Mouse (Mus musculus): ENCODE results near the gene Map6.
A peak's percentile ranks its signal among the peaks of the same experiment; 100 is the strongest.

Map6 gene

GRCm38 (mm10) chr7:99267251-99267896 lies at the start of gene Map6:
Gene Map6, plus strand, starts transcription at chr7:99267447.
- peak; percentile 51 for DNase-seq

- peak; percentile 48 for DNase-seq
Observed at GRCm38 (mm10) chr7:99224225-99224624, 43.0 kb upstream of the Map6 start.

DNA sequence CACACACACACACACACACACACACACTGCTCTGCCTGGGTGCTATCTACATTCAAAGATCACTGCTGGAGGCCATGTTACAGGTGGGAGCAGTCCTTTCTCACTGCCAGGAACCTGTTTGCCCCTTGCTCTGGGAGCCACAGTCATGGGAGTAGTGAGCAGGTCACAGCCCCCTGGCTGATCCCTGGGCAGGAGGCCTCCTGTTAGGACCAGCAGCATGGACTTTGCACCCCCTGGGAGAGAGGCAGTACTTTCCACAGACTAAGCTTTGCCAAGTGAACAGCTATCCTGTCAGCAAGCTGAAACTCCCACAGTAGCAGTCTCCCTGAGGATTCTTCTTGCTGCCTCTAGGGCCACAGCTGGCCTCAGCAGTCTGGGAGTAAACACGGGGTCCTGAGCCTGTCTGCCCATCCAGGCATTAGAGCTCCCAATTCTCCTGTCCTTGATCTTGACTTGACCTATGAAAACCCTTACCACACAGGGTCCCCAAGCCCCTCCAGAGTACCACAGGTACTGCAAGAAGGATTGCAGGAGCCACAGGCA lies 42.5 kb upstream of the Map6 start:
- DNase-seq: no peak

GRCm38 (mm10) chr7:99225421-99225820 lies 41.8 kb upstream of the Map6 start:
- no peak for DNase-seq

DNA sequence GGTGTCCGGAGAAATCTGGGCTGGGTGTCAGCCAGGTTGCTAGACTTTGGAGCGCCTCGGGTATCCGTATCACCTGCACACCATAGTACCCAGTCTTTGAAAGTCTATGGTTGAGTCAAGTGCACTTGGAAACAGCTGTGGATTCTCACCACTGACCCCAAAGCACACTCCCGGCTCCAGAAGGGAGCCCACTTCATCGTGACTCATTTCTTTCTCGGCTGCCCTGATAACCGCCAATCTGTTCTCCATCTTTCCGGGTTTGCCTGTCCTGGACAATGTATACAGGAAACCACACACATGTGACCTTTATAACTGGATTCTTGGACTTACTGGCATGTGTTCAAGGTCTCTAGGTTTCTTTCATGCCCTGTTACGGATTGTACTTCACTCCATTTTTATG lies 40.6 kb upstream of the Map6 start:
- no peak for DNase-seq

DNA sequence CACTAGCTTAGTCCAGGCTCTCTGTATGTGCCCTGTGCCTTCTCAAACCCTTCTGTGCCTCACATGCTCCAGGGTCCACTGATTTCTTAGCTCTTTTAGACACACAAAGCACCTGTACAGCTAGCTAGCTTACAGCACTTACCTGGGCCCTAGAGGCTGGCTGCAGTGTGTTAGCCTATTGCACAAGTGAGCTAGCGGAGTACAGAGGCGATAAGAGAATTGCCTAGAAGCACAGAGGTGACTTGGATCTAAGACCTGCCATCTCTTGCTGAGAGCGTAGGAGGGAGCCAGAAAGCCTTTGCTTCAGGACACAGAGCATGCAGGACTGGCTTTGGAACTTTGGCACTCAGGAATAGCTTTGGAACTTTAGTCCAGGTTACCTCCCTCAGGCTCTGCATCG lies 40.0 kb upstream of the Map6 start:
- no peak for DNase-seq

DNA sequence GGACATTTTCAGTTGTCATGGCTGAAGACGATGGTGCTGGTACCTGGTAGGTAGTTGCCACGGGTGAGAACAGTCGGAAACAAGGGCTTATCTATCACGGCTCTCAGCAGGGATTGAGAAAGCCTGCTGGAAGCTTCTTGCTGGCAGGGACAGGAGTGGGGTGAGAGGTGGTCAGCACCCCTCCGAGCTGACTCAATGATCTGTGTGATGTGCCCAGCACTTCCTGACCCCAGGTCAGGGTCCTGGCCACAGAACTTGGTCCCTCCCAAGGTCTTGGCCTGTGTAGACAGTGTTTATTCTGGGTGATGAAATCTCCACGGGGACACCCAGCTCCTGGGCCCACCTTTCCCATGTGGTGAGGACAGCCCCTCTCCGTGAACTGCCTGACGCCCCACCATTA lies 38.4 kb upstream of the Map6 start:
- DNase-seq: no peak

DNA sequence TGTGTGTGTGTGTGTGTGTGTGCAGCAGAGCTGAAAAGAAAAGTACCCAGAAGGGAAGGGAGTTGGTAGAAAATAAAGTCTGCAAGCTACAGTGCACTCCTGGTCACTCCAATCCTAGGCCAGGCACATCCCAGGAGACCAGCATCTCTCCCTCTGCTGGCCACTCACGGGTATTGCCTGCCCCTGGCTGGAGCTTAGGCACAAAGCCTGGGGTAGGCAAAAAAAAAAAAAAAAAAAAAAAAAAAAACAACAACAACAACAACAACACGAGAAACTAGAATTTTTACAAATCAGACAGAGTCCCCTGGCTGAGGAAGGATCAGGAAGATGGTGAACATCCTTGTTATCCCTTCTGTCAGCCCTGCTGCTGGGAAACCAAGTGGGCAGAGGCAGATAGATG lies 37.8 kb upstream of the Map6 start:
- DNase-seq: peak; percentile 40

GRCm38 (mm10) chr7:99230061-99230747 lies 37.0 kb upstream of the Map6 start:
- no peak for DNase-seq

- peak; percentile 48 for DNase-seq
Observed at GRCm38 (mm10) chr7:99232571-99232970, 34.7 kb upstream of the Map6 start.

DNA sequence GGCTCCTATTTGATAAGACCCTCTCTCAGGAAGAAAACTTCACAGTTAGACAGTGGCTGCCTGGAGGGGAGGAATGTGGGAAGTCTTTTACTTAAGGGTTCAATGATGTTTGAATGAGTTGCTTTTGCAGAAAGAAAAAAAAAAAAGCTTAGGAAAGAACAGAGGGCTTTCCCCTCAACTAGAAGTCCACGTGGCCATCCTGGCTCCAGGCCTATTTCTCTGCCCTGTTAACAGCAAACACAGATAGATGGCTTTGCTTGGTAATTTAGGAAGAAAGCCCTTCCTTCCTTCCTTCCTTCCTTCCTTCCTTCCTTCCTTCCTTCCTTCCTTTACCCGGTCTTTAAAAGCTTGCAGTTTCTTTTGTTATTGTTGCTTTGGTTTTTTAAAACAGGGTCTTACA lies 32.3 kb upstream of the Map6 start:
- no peak for DNase-seq

GRCm38 (mm10) chr7:99235657-99236056 lies 31.6 kb upstream of the Map6 start:
- DNase-seq: no peak

DNA sequence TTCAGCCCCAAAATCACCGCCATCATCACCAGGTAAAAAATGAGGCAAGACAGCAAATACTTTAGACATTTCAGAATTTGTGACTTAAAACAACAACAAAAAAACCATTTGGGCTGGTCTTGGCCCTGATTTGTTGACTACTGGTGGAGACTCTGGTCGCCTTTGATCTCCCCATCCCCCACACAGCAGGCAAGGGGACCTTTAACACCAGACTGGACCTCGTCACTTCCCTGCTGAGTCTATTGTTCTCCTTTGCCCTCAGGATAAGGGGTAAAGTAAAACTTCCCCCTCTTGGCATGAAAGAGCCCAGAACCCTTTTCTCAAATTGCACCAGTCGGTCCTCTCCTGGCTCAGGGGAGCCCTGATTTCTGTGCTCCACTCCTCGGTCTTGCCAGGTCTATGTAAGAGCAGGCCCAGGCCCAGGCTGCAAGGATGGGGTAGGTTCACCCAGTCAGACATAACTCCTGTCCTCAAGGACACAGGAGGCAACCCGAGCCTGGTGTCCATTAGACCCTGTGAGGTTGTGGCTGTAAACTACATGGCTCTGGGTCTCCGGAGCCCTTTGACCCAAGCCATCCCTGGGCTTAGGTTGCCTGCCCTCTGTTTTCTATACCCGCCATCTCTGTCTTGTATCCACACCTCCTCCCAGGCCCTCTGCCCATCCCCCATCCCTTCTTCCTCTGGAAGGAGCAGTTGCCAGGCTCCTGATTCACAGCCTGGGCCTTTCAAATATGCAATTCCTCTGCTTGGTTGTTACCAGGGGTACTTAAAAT lies 30.2 kb upstream of the Map6 start:
- DNase-seq: no peak

DNA sequence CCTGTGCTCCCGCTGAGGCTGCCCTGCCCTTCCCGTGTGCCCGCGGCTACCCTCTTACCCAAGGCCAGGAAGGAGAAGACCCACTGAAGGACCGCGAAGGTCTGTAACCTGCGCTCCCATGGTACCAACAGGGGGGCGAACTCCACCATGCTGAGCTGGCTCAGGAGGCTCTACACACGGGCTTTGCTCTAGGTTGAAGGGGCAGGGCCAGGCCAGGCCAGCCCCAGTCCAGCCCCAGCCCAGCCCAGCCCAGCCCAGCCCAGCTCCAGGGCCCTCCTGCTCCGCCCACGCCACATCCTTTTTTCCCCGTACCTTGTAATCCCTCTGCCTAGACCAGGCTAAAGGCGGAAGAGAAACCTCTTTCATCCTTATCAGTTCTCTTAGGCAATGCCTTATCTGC lies 28.8 kb upstream of the Map6 start, which contains the start of gene Mogat2:
Mogat2 (minus strand) TSS at position 203 of the 400 bp plus-strand sequence.
- no peak for DNase-seq

DNA sequence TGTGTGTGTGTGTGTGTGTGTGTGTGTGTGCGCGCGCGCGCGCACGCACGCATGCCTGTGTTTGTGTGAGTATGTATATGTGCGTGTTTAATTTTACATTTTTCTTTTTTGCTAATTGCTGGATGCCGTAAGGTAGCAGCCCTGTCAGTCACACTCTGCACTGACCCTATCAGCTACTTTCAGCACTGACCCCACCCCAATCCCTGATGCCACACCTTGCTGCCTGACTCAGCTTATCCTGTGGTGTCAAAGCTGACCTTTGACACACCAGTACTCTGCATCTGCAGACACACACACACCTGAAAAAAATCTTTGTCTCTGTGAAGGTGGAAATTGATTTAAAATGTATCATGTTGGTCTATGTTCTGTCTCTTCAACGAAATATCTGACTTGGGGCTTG lies 25.1 kb upstream of the Map6 start:
- DNase-seq: no peak

DNA sequence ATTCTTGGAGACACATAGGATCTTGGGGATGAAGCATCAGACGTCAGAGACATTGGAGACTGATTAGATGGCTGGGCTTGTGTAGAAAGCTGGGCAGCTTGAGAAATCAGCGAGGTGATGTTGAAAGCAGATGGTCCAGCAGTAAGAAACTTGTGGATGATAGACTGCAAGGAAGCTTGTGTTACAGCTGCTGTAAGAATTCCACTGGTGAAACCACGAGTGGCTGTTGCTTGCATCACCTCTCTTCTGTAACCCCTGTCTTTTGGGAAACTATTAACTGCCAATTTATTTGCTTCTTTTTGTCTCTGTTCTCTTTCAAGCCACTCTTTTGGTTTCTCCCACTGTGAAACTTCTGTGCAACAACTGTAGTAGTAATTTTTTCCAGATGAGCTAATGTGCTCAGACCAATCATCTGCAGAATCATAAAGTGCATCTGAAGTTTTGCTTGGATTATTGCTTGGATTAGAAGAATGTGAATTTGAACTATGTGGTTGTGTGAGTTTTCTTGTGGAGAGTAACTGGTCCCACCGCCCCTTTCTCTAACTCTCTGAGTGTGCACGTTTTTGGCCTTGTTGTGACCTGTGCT lies 19.0 kb upstream of the Map6 start:
- no peak for DNase-seq

DNA sequence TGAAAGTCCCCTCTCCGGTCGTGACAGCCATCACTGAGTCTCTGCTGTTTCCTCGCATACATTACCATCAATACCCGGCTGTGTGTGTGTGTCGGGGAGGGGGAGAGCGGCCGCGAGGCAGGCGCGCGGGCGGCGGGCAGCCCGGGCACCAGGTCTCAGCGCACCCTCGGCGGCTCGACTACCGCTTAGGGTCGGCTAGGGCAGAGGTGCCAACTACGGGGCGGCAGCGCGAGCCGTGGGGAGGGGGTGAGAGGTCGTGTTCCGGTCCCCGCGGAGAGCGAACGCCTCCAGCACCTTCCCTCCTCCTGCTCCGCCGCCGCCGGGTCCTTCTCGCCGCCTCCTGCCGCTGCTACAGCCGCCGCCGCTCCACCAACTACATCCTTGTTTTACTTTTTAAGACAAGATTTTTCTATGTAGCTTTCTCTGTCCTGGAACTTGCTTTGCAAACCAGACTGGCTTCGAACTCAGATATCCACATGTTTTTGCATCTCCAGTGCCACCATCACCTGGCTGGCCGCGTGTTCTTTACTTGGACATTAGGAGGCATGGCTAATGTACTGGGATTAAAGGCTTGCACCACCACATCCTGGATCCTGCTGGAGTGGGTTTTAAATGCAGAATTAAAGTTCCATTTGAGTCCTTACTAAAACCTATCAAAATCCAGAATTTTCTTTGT lies 18.2 kb upstream of the Map6 start:
- peak; percentile 60 for DNase-seq

DNA sequence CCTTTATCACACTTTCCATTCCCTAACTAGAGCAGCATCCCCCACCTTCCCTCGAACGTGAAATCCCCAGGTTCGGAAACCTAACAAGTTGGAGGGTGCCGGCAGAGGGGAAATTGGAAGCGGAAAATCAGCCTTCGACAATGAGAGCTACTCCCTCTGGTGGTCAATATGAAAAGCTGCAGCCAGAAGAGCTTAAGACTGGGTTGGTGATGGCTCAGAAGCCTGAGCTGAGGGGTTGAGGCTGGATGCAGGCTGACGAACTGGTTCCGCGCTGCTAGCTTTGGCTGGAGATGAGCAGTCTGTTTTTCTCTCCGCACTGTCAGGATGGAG lies 17.7 kb upstream of the Map6 start:
- DNase-seq: peak; percentile 42

DNA sequence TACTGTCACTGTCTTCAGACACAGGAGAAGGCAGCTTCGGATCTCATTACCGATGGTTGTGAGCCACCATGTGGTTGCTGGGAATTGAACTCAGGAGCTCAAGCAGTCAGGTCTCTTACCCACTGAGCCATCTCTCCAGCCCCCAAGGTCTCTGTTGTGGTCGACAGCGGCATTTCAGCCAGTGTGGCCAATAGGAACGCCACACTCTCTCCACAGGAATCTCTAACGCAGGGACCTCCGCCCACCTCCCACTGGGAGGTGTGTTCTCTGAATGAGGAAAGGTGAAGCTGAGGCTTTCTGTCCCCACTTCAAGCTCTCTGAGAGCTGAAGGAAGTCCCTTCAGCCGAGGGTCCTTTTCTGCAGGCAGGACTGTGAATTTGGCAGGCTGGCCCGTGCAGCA lies 16.9 kb upstream of the Map6 start:
- no peak for DNase-seq

DNA sequence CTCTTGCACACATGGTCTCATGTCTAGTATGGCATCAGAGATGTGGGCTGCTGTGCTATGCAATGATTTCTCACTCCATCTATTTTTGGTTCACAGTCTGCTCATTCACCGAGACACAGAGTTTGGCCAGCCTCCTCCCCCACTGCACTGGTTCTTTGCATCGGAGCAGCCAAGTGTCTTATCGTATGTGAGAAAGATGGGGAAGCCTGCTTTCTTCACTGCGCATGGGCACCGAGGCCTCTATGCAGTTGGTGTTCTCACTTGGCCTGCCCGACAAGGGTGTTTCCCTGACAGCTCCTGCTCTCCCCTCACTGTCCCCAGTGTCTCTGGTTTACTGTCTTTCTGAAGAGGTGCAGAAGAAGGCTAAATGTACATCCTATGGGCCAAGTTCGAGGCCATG lies 12.2 kb upstream of the Map6 start:
- DNase-seq: no peak

DNA sequence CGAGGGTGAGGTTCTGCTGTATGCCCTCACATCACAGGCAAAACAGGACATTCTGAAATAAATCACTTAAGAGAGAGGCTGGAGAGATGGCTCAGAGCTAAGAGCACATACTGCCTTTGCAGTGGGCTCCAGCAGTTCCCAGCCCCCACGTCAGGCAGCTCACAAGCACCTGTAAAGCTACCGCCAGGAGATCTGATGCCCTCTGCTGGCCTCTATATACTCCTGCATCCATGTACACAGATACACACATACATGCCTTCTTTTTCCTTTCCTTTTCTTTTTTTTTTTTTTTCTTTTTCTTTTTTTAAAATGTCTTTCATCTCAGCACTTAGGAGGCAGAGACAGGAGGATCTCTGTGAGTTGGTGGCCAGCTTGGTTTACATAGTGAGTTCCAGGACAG lies 5.3 kb upstream of the Map6 start:
- no peak for DNase-seq

DNA sequence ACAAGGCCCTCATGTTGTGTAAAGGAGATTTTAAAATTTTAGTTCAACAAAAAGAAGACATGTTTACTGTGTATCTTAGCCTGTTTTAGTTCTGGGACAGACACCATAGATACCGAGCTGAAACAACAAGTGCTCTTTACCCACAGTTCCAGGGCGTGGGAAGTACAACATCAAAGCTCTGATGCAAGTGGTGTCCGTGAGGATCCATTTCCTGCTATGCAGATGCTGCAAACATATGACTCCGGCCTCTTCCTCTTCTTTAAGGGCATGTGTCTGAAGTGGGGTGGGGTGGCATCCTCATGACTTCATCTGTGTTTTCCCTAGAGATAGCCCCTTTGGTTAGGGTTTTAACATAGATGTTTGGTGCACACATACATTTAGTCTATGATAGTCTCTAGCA lies 3.7 kb upstream of the Map6 start:
- DNase-seq: no peak

GRCm38 (mm10) chr7:99264597-99264996 lies 2.6 kb upstream of the Map6 start:
- DNase-seq: no peak
